Mouse (Mus musculus) limb, embryonic 14.5 days (tissue): Measurements from ENCODE around the gene Trpv4. TPM values are rescaled to one million over a fixed set of nuclear protein-coding genes. Genes with fewer than 3 reads are reported as not detected.
A peak's percentile ranks its signal among the peaks of the same experiment; 100 is the strongest.

Experiments
- ATAC-seq: fragments of 200-750 bp; cut with Nextera tagmentation; 2 replicates; pipeline ENCODE4 v1.8.0; 2017; ENCODE audit warnings: low read depth, moderate number of reproducible peaks, moderate TSS enrichment; ENCODE audit not compliant: low FRiP score
- DNase-seq: peaks from one replicate; pipeline ENCODE4 v3.0.0-alpha.2; 2015; ENCODE audit warnings: low spot score
- H3K27ac ChIP-seq: fragments of 300-500 bp; sonication (generic); replicated peaks from 2 replicates; pipeline ENCODE4 v1.5.1; 2014; ENCODE audit warnings: low read depth, mild to moderate bottlenecking, low read length, moderate library complexity, mixed read lengths
- H3K27me3 ChIP-seq: fragments of 300-500 bp; sonication (generic); 2 replicates; pipeline ENCODE4 v1.6.1; 2014; ENCODE audit warnings: low read length, mixed read lengths; ENCODE audit not compliant: control insufficient read depth, insufficient read depth
- H3K36me3 ChIP-seq: fragments of 300-500 bp; sonication (generic); 2 replicates; pipeline ENCODE4 v1.6.1; 2014; ENCODE audit warnings: mild to moderate bottlenecking, low read length, moderate library complexity, mixed read lengths; ENCODE audit not compliant: control insufficient read depth, insufficient read depth
- H3K4me1 ChIP-seq: fragments of 300-500 bp; sonication (generic); 2 replicates; pipeline ENCODE4 v1.6.1; 2014; ENCODE audit warnings: antibody characterized with exemption, low read length, mixed read lengths; ENCODE audit not compliant: control insufficient read depth, insufficient read depth
- H3K4me2 ChIP-seq: fragments of 300-500 bp; sonication (generic); replicated peaks from 2 replicates; pipeline ENCODE4 v1.6.1; 2014; ENCODE audit warnings: low read depth, mild to moderate bottlenecking, low read length, moderate library complexity; ENCODE audit not compliant: severe bottlenecking
- H3K4me3 ChIP-seq: fragments of 300-500 bp; sonication (generic); replicated peaks from 2 replicates; pipeline ENCODE4 v1.5.1; 2014; ENCODE audit warnings: low read length
- H3K9ac ChIP-seq: fragments of 300-500 bp; sonication (generic); 2 replicates; pipeline ENCODE4 v1.6.1; 2014; ENCODE audit warnings: mild to moderate bottlenecking, low read depth, low read length, moderate library complexity; ENCODE audit not compliant: severe bottlenecking
- H3K9me3 ChIP-seq: fragments of 300-500 bp; sonication (generic); 2 replicates; pipeline ENCODE4 v1.6.1; 2016; ENCODE audit warnings: low read length; ENCODE audit not compliant: control insufficient read depth
- POLR2A ChIP-seq: fragments of 200-500 bp; IDR thresholded peaks from 2 replicates; pipeline ENCODE4 v1.8.0; 2012; ENCODE audit warnings: inconsistent platforms, mild to moderate bottlenecking, moderate library complexity, borderline replicate concordance; ENCODE audit not compliant: insufficient read depth, insufficient read length; ENCODE audit errors: extremely low read depth
- WGBS: fragments of 180-500 bp; shearing (Covaris S2); extraction: QIAGEN DNeasy Blood & Tissue Kit; methylation state at CpG from one replicate; pipeline ENCODE4 v1.1.7; 2014; 5-methylcytosine and 5-hydroxymethylcytosine counted together
- polyA plus RNA-seq, 2 experiments: library from polyadenylated mRNA; depleted of rRNA in 1 of 2; stranded (reverse) in 1 of 2; unstranded in 1 of 2; fragments of >200 nt; fragmentation: Nextera tagmentation in 1 of 2; extraction: Ambion mirVana in 1 of 2; gene quantifications; 2 replicates each; pipeline versions ENCODE4 v1.2.1 to v1.2.3; 2012 to 2014

The Trpv4 gene
- polyA plus RNA-seq, 2 experiments, result 12.9 to 44.9 TPM

- no peak overlapping the region for H3K4me3 ChIP-seq
- WGBS, result 22% methylated on average over 7 of the region's 7 CpGs
- no peak for TF ChIP-seq POLR2A
- no peaks in the 10 kb centered on the region for H3K9me3 ChIP-seq
- H3K4me2 ChIP-seq, result 0 out of 2 replicates have a peak overlapping the region, but pooled peaks have one; percentile 3
- no peak overlapping the region for H3K27ac ChIP-seq
- no peaks in the 10 kb centered on the region for H3K27me3 ChIP-seq
- H3K9ac ChIP-seq, result no peak overlapping the region
- ATAC-seq (peak; percentile 45; the same call in 1 of the 2 replicates), DNase-seq (no peak)
- no peaks in the 10 kb centered on the region for H3K36me3 ChIP-seq
- H3K4me1 ChIP-seq, result peaks cover 4% of the 10 kb centered on the region; the same call in 1 of the 2 replicates
These were observed 18.6 kb downstream of the Trpv4 start for GRCm38 (mm10) chr5:114639645-114639957.

- H3K9ac ChIP-seq, result no peak overlapping the region
- no peaks in the 10 kb centered on the region for H3K27me3 ChIP-seq
These were observed 19.2 kb downstream of the Trpv4 start for GRCm38 (mm10) chr5:114638769-114639644.

GRCm38 (mm10) chr5:114636091-114636490, 22.1 kb downstream of the Trpv4 start:
- DNase-seq (no peak), ATAC-seq (no peak)
- no peaks in the 10 kb centered on the region for H3K27me3 ChIP-seq
- H3K9me3 ChIP-seq, result no peaks in the 10 kb centered on the region
- peaks cover 3% of the 10 kb centered on the region; the same call in 1 of the 2 replicates for H3K36me3 ChIP-seq
- peaks cover 4% of the 10 kb centered on the region; the same call in 1 of the 2 replicates for H3K4me1 ChIP-seq
- 84% methylated on average over 25 of the region's 25 CpGs for WGBS
- TF ChIP-seq POLR2A, result no peak
- no peak overlapping the region for H3K9ac ChIP-seq
- H3K4me2 ChIP-seq, result no peak overlapping the region
- no peak overlapping the region for H3K27ac ChIP-seq
- no peak overlapping the region for H3K4me3 ChIP-seq

More at GRCm38 (mm10) chr5:114638769-114639644, 19.2 kb downstream of the Trpv4 start:
- Histone ChIP-seq H3K4me3 (0 out of 2 replicates have a peak overlapping the region, but pooled peaks have one; percentile 13), H3K4me2 (peak overlapping the region; percentile 37), H3K4me1 (peaks cover 4% of the 10 kb centered on the region; the same call in 1 of the 2 replicates), H3K9me3 (no peaks in the 10 kb centered on the region), H3K36me3 (no peaks in the 10 kb centered on the region), H3K27ac (no peak overlapping the region)
- 16% methylated on average over 22 of the region's 22 CpGs for WGBS
- DNase-seq (peak; percentile 94), ATAC-seq (peak; percentile 89)
- no peak for TF ChIP-seq POLR2A

- 38% methylated on average over 2 of the region's 2 CpGs for WGBS
- TF ChIP-seq POLR2A, result no peak
These were observed 26.9 kb downstream of the Trpv4 start for GRCm38 (mm10) chr5:114631336-114631735.

GRCm38 (mm10) chr5:114625590-114625989, 32.6 kb downstream of the Trpv4 start:
- 22% methylated on average over 3 of the region's 3 CpGs for WGBS
- no peak for TF ChIP-seq POLR2A
- H3K4me1 ChIP-seq, result no peaks in the 10 kb centered on the region
- H3K9me3 ChIP-seq, result peaks cover 3% of the 10 kb centered on the region; the same call in 1 of the 2 replicates
- ATAC-seq (no peak), DNase-seq (no peak)
- H3K27ac ChIP-seq, result no peak overlapping the region
- peaks cover 3% of the 10 kb centered on the region; the same call in 1 of the 2 replicates for H3K36me3 ChIP-seq
- H3K9ac ChIP-seq, result no peak overlapping the region
- no peak overlapping the region for H3K4me2 ChIP-seq
- no peak overlapping the region for H3K4me3 ChIP-seq
- no peaks in the 10 kb centered on the region for H3K27me3 ChIP-seq

More at GRCm38 (mm10) chr5:114631336-114631735, 26.9 kb downstream of the Trpv4 start:
- Histone ChIP-seq H3K27me3 (no peaks in the 10 kb centered on the region), H3K27ac (no peak overlapping the region), H3K36me3 (peaks cover 6% of the 10 kb centered on the region), H3K9ac (no peak overlapping the region), H3K9me3 (peaks cover 3% of the 10 kb centered on the region; the same call in 1 of the 2 replicates), H3K4me3 (no peak overlapping the region), H3K4me1 (no peaks in the 10 kb centered on the region), H3K4me2 (no peak overlapping the region)
- ATAC-seq (no peak), DNase-seq (no peak)
